Mouse (Mus musculus) layer of hippocampus, postnatal 36 days (tissue): ENCODE measurements around the gene Nudt19. TPM values are rescaled to one million over a fixed set of nuclear protein-coding genes. Genes with fewer than 3 reads are reported as not detected.
"Not testable (repeated sequence)": the region's sequence is repeated elsewhere in the genome, so short reads cannot be mapped to it uniquely, and the experiment has no call there.

ENCODE experiments used
- DNase-seq, 2 experiments: peaks; one replicate each; pipeline ENCODE4 v3.0.0; 2022
- total RNA-seq, 2 experiments: library from RNA; stranded (reverse); gene quantifications; 2 replicates each; pipeline ENCODE4 v1.2.3; 2021

The Nudt19 gene
- total RNA-seq, result 10 to 100 TPM; 65.2 to 73.8 TPM

- no peak for DNase-seq
Observed at GRCm38 (mm10) chr7:35556205-35556603, at the start of gene Nudt19. Nudt19 (minus strand) TSS chr7:35556304.

GRCm38 (mm10) chr7:35602766-35603165, 46.7 kb upstream of the Nudt19 start:
- no peak for DNase-seq

- no peak for DNase-seq
Observed at GRCm38 (mm10) chr7:35601106-35601505, 45.0 kb upstream of the Nudt19 start.

GRCm38 (mm10) chr7:35600031-35600430, 43.9 kb upstream of the Nudt19 start:
- DNase-seq, result no peak

GRCm38 (mm10) chr7:35599492-35599891, 43.4 kb upstream of the Nudt19 start:
- DNase-seq, result no peak

GRCm38 (mm10) chr7:35594311-35594710, 38.2 kb upstream of the Nudt19 start:
- DNase-seq, result no peak

GRCm38 (mm10) chr7:35590731-35591191, 34.7 kb upstream of the Nudt19 start:
- peak in 1 of 2 experiments; percentile 11 for DNase-seq

GRCm38 (mm10) chr7:35589485-35589884, 33.4 kb upstream of the Nudt19 start:
- DNase-seq, result no peak

- DNase-seq, result no peak
Observed at GRCm38 (mm10) chr7:35588680-35589428, 32.8 kb upstream of the Nudt19 start.

GRCm38 (mm10) chr7:35587728-35588127, 31.6 kb upstream of the Nudt19 start:
- DNase-seq, result no peak

- DNase-seq, result no peak
Observed at GRCm38 (mm10) chr7:35586906-35587445, 30.9 kb upstream of the Nudt19 start.

GRCm38 (mm10) chr7:35586055-35586905, 30.2 kb upstream of the Nudt19 start, which contains the start of gene Ankrd27:
Ankrd27 (plus strand) TSS chr7:35586244.
- peak; percentile 92 to 93 for DNase-seq

- no peak for DNase-seq
Observed at GRCm38 (mm10) chr7:35585191-35586054, 29.3 kb upstream of the Nudt19 start, which contains the start of gene Rgs9bp. Rgs9bp (minus strand) TSS chr7:35585582.

GRCm38 (mm10) chr7:35584786-35585190, 28.7 kb upstream of the Nudt19 start:
- no peak for DNase-seq

- no peak for DNase-seq
Observed at GRCm38 (mm10) chr7:35584068-35584785, 28.1 kb upstream of the Nudt19 start.

GRCm38 (mm10) chr7:35583476-35584025, 27.4 kb upstream of the Nudt19 start:
- DNase-seq, result no peak

- DNase-seq, result no peak
Observed at GRCm38 (mm10) chr7:35582719-35583118, 26.6 kb upstream of the Nudt19 start.

- no peak for DNase-seq
Observed at GRCm38 (mm10) chr7:35579849-35580248, 23.7 kb upstream of the Nudt19 start.

GRCm38 (mm10) chr7:35570883-35571282, 14.8 kb upstream of the Nudt19 start:
- DNase-seq, result not testable (repeated sequence)

GRCm38 (mm10) chr7:35569724-35570123, 13.6 kb upstream of the Nudt19 start:
- DNase-seq, result not testable (repeated sequence)

- DNase-seq, result not testable (repeated sequence)
Observed at GRCm38 (mm10) chr7:35565965-35566364, 9.9 kb upstream of the Nudt19 start.
